Mouse (Mus musculus): ENCODE results near the gene 1700013H16Rik. TPM values are rescaled to one million over a fixed set of nuclear protein-coding genes. Genes with fewer than 3 reads are reported as not detected.
A peak's percentile ranks its signal among the peaks of the same experiment; 100 is the strongest.
"Not testable (repeated sequence)": the region's sequence is repeated elsewhere in the genome, so short reads cannot be mapped to it uniquely, and the experiment has no call there.

Gene 1700013H16Rik
- polyA plus RNA-seq (2015; fragmentation: Nextera tagmentation; extraction: Ambion mirVana): not detected in 2 replicates

GRCm38 (mm10) chrX:53757736-53758135 lies at the start of gene 1700013H16Rik:
TSS of gene 1700013H16Rik (minus strand) at chrX:53757831.
- Histone ChIP-seq H3K36me3 (ENCODE audit: control insufficient read depth, insufficient read depth) (no peaks in the 10 kb centered on the region), H3K4me2 (ENCODE audit: low read depth, low read length) (no peak within 1 kb of the TSS), H3K27ac (ENCODE audit: low read length) (no peak within 1 kb of the TSS), H3K27me3 (ENCODE audit: control insufficient read depth, insufficient read depth, low read length) (no peaks in the 10 kb centered on the region), H3K9ac (ENCODE audit: low read length) (no peak within 1 kb of the TSS), H3K4me3 (ENCODE audit: low read length) (no peak within 1 kb of the TSS), H3K9me3 (replicated peaks; ENCODE audit: control insufficient read depth, low read length) (peaks cover 7% of the 10 kb centered on the region), H3K4me1 (ENCODE audit: control insufficient read depth, insufficient read depth, low read length) (no peaks in the 10 kb centered on the region)
- no peak for ATAC-seq (replicated peaks; ENCODE audit: extremely low read depth, insufficient read depth, low FRiP score)
- WGBS: 89% methylated on average over 16 of the region's 16 CpGs

DNA sequence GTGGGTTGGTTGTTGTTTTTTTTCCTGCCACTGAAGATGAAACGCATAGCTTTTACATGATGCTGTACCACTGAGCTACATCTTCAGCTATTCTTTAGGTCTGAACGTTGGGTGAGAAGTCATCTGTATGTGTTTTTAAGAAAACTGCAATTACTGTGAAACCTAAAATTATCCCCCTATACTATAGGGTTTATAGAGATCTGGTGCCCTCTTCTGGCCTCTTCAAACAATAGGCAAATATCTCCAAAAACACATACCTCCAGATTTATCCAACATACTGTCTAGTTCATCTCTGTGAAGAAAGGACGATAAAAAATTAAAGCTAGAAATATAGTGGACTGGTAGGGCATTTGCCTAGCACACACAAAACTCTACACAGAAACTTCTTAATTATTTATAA lies 41.4 kb upstream of the 1700013H16Rik start:
- no peaks in the 10 kb centered on the region for H3K27me3 ChIP-seq (ENCODE audit: control insufficient read depth, insufficient read depth, low read length)
- H3K9me3 ChIP-seq (replicated peaks; ENCODE audit: control insufficient read depth, low read length): no peaks in the 10 kb centered on the region
- no peak overlapping the region for H3K4me3 ChIP-seq (ENCODE audit: low read length)
- ATAC-seq (replicated peaks; ENCODE audit: extremely low read depth, insufficient read depth, low FRiP score): no peak
- H3K36me3 ChIP-seq (ENCODE audit: control insufficient read depth, insufficient read depth): no peaks in the 10 kb centered on the region
- H3K4me1 ChIP-seq (ENCODE audit: control insufficient read depth, insufficient read depth, low read length): no peaks in the 10 kb centered on the region
- H3K9ac ChIP-seq (ENCODE audit: low read length): no peak overlapping the region
- no peak overlapping the region for H3K4me2 ChIP-seq (ENCODE audit: low read depth, low read length)
- WGBS: 37% methylated on average over 3 of the region's 3 CpGs
- H3K27ac ChIP-seq (ENCODE audit: low read length): no peak overlapping the region

DNA sequence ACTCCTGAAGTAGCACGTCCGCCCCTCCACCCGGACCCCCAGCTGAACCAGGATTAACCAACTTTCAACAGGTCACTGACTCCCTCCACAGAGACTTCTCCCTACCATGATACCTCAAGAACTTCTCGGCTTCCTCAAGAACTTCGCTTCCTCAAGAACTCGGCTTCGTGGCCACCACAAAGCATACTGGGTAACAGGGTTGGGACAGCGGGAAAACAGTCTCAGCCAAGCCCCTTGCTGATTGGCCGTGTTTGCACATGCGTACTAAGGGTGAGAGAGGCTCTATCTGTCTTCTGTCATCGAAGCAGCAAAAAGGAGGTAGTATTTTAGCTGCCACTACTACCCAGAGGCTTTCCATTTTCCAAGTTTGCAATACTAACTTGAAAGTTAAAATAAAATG lies 39.9 kb upstream of the 1700013H16Rik start, which contains the start of gene Xlr:
Xlr (minus strand) TSS at position 188 of the 400 bp plus-strand sequence.
- H3K27ac ChIP-seq (ENCODE audit: low read length); ATAC-seq (replicated peaks; ENCODE audit: extremely low read depth, insufficient read depth, low FRiP score); H3K4me3 ChIP-seq (ENCODE audit: low read length); H3K27me3 ChIP-seq (ENCODE audit: control insufficient read depth, insufficient read depth, low read length); H3K9ac ChIP-seq (ENCODE audit: low read length); H3K4me1 ChIP-seq (ENCODE audit: control insufficient read depth, insufficient read depth, low read length); H3K4me2 ChIP-seq (ENCODE audit: low read depth, low read length); H3K9me3 ChIP-seq (replicated peaks; ENCODE audit: control insufficient read depth, low read length); H3K36me3 ChIP-seq (ENCODE audit: control insufficient read depth, insufficient read depth): not testable (repeated sequence)
- 73% methylated on average over 11 of the region's 11 CpGs for WGBS

- Histone ChIP-seq H3K4me3 (ENCODE audit: low read length) (no peak within 1 kb of the TSS), H3K36me3 (ENCODE audit: control insufficient read depth, insufficient read depth) (no peaks in the 10 kb centered on the region), H3K27ac (ENCODE audit: low read length) (no peak within 1 kb of the TSS), H3K9ac (ENCODE audit: low read length) (no peak within 1 kb of the TSS), H3K4me2 (ENCODE audit: low read depth, low read length) (no peak within 1 kb of the TSS), H3K27me3 (ENCODE audit: control insufficient read depth, insufficient read depth, low read length) (no peaks in the 10 kb centered on the region), H3K9me3 (replicated peaks; ENCODE audit: control insufficient read depth, low read length) (no peaks in the 10 kb centered on the region; the same call in 1 of the 2 replicates), H3K4me1 (ENCODE audit: control insufficient read depth, insufficient read depth, low read length) (no peaks in the 10 kb centered on the region)
- no peak for ATAC-seq (replicated peaks; ENCODE audit: extremely low read depth, insufficient read depth, low FRiP score)
- WGBS: 86% methylated on average over 12 of the region's 12 CpGs
Observed at GRCm38 (mm10) chrX:53776276-53776675, 18.6 kb upstream of the 1700013H16Rik start, which contains the start of gene Zfp36l3. TSS of gene Zfp36l3 (minus strand) at chrX:53776394.

- Histone ChIP-seq H3K36me3 (ENCODE audit: control insufficient read depth, insufficient read depth) (no peaks in the 10 kb centered on the region), H3K9ac (ENCODE audit: low read length) (no peak overlapping the region), H3K9me3 (replicated peaks; ENCODE audit: control insufficient read depth, low read length) (peaks cover 6% of the 10 kb centered on the region), H3K4me2 (ENCODE audit: low read depth, low read length) (no peak overlapping the region), H3K4me1 (ENCODE audit: control insufficient read depth, insufficient read depth, low read length) (no peaks in the 10 kb centered on the region), H3K4me3 (ENCODE audit: low read length) (no peak overlapping the region), H3K27ac (ENCODE audit: low read length) (no peak overlapping the region), H3K27me3 (ENCODE audit: control insufficient read depth, insufficient read depth, low read length) (no peaks in the 10 kb centered on the region)
- no peak for ATAC-seq (replicated peaks; ENCODE audit: extremely low read depth, insufficient read depth, low FRiP score)
- whole genome bisulfite sequencing: 84% methylated on average over 1 of the region's 1 CpGs
Observed at GRCm38 (mm10) chrX:53752851-53753250, 4.8 kb downstream of the 1700013H16Rik start.

- H3K9me3 ChIP-seq (replicated peaks; ENCODE audit: control insufficient read depth, low read length): no peaks in the 10 kb centered on the region
- no peaks in the 10 kb centered on the region for H3K36me3 ChIP-seq (ENCODE audit: control insufficient read depth, insufficient read depth)
- ATAC-seq (replicated peaks; ENCODE audit: extremely low read depth, insufficient read depth, low FRiP score): no peak
- no peaks in the 10 kb centered on the region for H3K27me3 ChIP-seq (ENCODE audit: control insufficient read depth, insufficient read depth, low read length)
- WGBS: 76% methylated on average over 2 of the region's 2 CpGs
- no peak overlapping the region for H3K9ac ChIP-seq (ENCODE audit: low read length)
- no peak overlapping the region for H3K4me3 ChIP-seq (ENCODE audit: low read length)
- no peaks in the 10 kb centered on the region for H3K4me1 ChIP-seq (ENCODE audit: control insufficient read depth, insufficient read depth, low read length)
- no peak overlapping the region for H3K4me2 ChIP-seq (ENCODE audit: low read depth, low read length)
- H3K27ac ChIP-seq (ENCODE audit: low read length): no peak overlapping the region
Observed at GRCm38 (mm10) chrX:53728967-53729366, 28.7 kb downstream of the 1700013H16Rik start.

DNA sequence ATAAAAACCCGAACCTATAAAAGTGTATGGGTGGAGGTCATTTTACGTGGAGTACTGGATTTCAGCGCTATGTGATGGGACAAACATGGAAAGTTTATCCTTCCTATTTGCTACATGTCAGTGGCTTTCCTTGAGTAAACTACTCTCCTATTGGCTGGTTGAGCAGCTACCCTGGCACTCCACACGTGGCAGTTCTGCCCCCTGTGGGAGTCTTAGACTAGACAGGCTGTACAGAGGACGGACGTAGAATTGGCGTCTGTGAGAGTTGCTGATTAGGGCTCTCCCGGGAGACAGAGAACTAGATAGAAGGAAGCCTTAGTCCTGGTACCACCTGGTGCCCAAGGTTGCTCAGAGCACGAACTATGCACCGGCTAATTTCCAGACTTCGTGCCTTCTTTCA lies 33.0 kb downstream of the 1700013H16Rik start, which contains the start of gene 4930502E18Rik:
4930502E18Rik (plus strand) TSS at position 231 of the 400 bp plus-strand sequence.
- no peaks in the 10 kb centered on the region for H3K36me3 ChIP-seq (ENCODE audit: control insufficient read depth, insufficient read depth)
- no peaks in the 10 kb centered on the region for H3K4me1 ChIP-seq (ENCODE audit: control insufficient read depth, insufficient read depth, low read length)
- H3K4me3 ChIP-seq (ENCODE audit: low read length): no peak within 1 kb of the TSS
- ATAC-seq (replicated peaks; ENCODE audit: extremely low read depth, insufficient read depth, low FRiP score): no peak
- no peak within 1 kb of the TSS for H3K27ac ChIP-seq (ENCODE audit: low read length)
- no peaks in the 10 kb centered on the region for H3K27me3 ChIP-seq (ENCODE audit: control insufficient read depth, insufficient read depth, low read length)
- H3K9ac ChIP-seq (ENCODE audit: low read length): no peak within 1 kb of the TSS
- H3K9me3 ChIP-seq (replicated peaks; ENCODE audit: control insufficient read depth, low read length): no peaks in the 10 kb centered on the region
- WGBS: 75% methylated on average over 11 of the region's 11 CpGs
- no peak within 1 kb of the TSS for H3K4me2 ChIP-seq (ENCODE audit: low read depth, low read length)

GRCm38 (mm10) chrX:53716323-53717182 lies 41.1 kb downstream of the 1700013H16Rik start:
- peak overlapping the region; percentile 55; the same call in 1 of the 2 replicates for H3K9ac ChIP-seq (ENCODE audit: low read length)
- H3K36me3 ChIP-seq (ENCODE audit: control insufficient read depth, insufficient read depth): no peaks in the 10 kb centered on the region
- 21% methylated on average over 44 of the region's 49 CpGs for WGBS
- H3K27ac ChIP-seq (ENCODE audit: low read length): no peak overlapping the region
- peak; percentile 49; the same call in 1 of the 2 replicates for ATAC-seq (replicated peaks; ENCODE audit: extremely low read depth, insufficient read depth, low FRiP score)
- H3K27me3 ChIP-seq (ENCODE audit: control insufficient read depth, insufficient read depth, low read length): no peaks in the 10 kb centered on the region
- no peaks in the 10 kb centered on the region for H3K9me3 ChIP-seq (replicated peaks; ENCODE audit: control insufficient read depth, low read length)
- H3K4me3 ChIP-seq (ENCODE audit: low read length): peak overlapping the region; percentile 40
- no peaks in the 10 kb centered on the region for H3K4me1 ChIP-seq (ENCODE audit: control insufficient read depth, insufficient read depth, low read length)
- H3K4me2 ChIP-seq (ENCODE audit: low read depth, low read length): peak overlapping the region; percentile 64

DNA sequence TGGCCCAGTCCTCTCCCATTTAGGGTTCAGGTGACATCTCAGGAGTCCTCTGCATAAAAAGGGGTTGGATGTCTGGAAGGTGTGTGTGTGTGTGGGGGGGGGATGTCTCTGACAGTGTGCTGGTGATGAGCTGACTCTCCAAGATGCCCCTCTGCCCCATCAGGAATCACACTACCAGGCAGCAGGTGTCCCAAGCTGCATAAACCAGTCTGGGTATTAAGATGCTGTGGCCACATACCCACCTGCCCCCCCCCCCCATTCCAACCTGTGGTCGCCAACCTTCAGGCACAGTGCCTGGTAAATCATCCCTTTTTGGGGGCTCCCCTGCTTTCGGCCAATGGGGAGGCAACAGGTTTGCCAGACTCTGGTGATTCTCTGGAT lies 41.7 kb downstream of the 1700013H16Rik start:
- Histone ChIP-seq H3K27ac (ENCODE audit: low read length) (no peak overlapping the region), H3K27me3 (ENCODE audit: control insufficient read depth, insufficient read depth, low read length) (no peaks in the 10 kb centered on the region), H3K4me1 (ENCODE audit: control insufficient read depth, insufficient read depth, low read length) (no peaks in the 10 kb centered on the region), H3K9ac (ENCODE audit: low read length) (no peak overlapping the region; the same call in 1 of the 2 replicates), H3K4me2 (ENCODE audit: low read depth, low read length) (peak overlapping the region; percentile 64), H3K36me3 (ENCODE audit: control insufficient read depth, insufficient read depth) (no peaks in the 10 kb centered on the region), H3K4me3 (ENCODE audit: low read length) (peak overlapping the region; percentile 40), H3K9me3 (replicated peaks; ENCODE audit: control insufficient read depth, low read length) (no peaks in the 10 kb centered on the region)
- no peak for ATAC-seq (replicated peaks; ENCODE audit: extremely low read depth, insufficient read depth, low FRiP score)
- 44% methylated on average over 2 of the region's 2 CpGs for WGBS
